Mouse (Mus musculus): ENCODE data around the gene Plk1. TPM values are rescaled to one million over a fixed set of nuclear protein-coding genes. Genes with fewer than 3 reads are reported as not detected.

The Plk1 gene
- polyA plus RNA-seq, 1 experiment from 2014 or later: 25.0 TPM

GRCm38 (mm10) chr7:122197306-122197705, 38.1 kb downstream of the Plk1 start:
- Histone ChIP-seq H3K27me3 (replicated peaks; ENCODE audit: control insufficient read depth, insufficient read depth, low read length) (no peaks in the 10 kb centered on the region), H3K4me2 (replicated peaks; ENCODE audit: low read depth) (no peak overlapping the region), H3K9me3 (ENCODE audit: control insufficient read depth) (no peaks in the 10 kb centered on the region), H3K36me3 (ENCODE audit: control insufficient read depth, insufficient read depth) (no peaks in the 10 kb centered on the region), H3K4me1 (replicated peaks; ENCODE audit: control insufficient read depth, insufficient read depth, low read length) (no peaks in the 10 kb centered on the region), H3K9ac (ENCODE audit: low read depth, low read length) (no peak overlapping the region), H3K4me3 (ENCODE audit: low read depth, low read length) (no peak overlapping the region), H3K27ac (ENCODE audit: low read depth, low read length) (no peak overlapping the region)
- ATAC-seq: no peak
- peak; percentile 88 for TF ChIP-seq CTCF (IDR thresholded peaks at IDR 0.05; ENCODE audit: low read depth)
- WGBS: 27% methylated on average over 4 of the region's 4 CpGs

DNA sequence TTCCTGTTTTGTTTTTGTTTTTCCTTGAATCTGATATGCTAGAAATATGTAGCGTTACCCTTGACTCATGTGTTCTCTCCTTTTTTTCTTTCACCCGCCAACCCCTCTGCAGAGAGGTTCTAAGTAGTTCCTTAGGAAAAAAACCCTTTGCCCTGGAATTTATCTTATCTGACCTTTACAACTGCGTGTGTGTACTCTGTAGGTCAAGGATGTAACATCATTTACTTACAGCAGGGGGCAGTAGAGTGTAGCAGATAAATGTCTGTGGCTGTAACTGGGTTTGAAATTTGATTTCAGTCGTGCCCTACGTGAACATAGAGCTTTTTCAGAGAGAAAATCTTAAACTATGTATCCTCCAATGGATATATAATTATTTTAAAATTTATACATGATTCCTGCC, 40.1 kb downstream of the Plk1 start:
- Histone ChIP-seq H3K9me3 (ENCODE audit: control insufficient read depth) (no peaks in the 10 kb centered on the region), H3K36me3 (ENCODE audit: control insufficient read depth, insufficient read depth) (no peaks in the 10 kb centered on the region), H3K4me2 (replicated peaks; ENCODE audit: low read depth) (no peak overlapping the region), H3K27me3 (replicated peaks; ENCODE audit: control insufficient read depth, insufficient read depth, low read length) (no peaks in the 10 kb centered on the region), H3K4me3 (ENCODE audit: low read depth, low read length) (no peak overlapping the region), H3K4me1 (replicated peaks; ENCODE audit: control insufficient read depth, insufficient read depth, low read length) (no peaks in the 10 kb centered on the region), H3K27ac (ENCODE audit: low read depth, low read length) (no peak overlapping the region), H3K9ac (ENCODE audit: low read depth, low read length) (no peak overlapping the region)
- 17% methylated on average over 5 of the region's 5 CpGs for WGBS
- ATAC-seq: no peak; the same call in 1 of the 2 replicates
- TF ChIP-seq CTCF (IDR thresholded peaks at IDR 0.05; ENCODE audit: low read depth): peak; percentile 87

DNA sequence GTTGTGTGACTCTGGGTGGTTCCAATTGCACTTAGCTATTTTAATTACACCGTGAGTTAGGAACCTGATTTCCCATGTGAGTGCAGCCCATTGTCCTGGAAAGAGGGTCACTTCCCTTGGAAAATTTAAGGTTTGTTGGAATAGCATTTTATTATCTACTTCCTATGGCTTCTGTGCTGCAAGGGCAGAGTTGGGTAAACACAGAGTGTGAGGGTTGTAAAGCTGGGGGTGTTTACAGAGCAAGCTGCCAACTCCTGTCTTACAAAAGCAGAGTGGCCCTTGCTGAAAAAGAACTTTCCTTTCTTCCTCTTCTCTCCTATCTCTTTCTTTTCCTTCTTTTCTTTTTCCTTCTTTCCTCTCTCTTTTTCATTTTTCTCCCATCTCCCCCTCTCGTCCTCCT, 44.7 kb downstream of the Plk1 start:
- Histone ChIP-seq H3K36me3 (ENCODE audit: control insufficient read depth, insufficient read depth) (no peaks in the 10 kb centered on the region), H3K4me2 (replicated peaks; ENCODE audit: low read depth) (no peak overlapping the region), H3K4me1 (replicated peaks; ENCODE audit: control insufficient read depth, insufficient read depth, low read length) (no peaks in the 10 kb centered on the region; the same call in 1 of the 2 replicates), H3K27me3 (replicated peaks; ENCODE audit: control insufficient read depth, insufficient read depth, low read length) (no peaks in the 10 kb centered on the region), H3K9me3 (ENCODE audit: control insufficient read depth) (no peaks in the 10 kb centered on the region), H3K27ac (ENCODE audit: low read depth, low read length) (no peak overlapping the region), H3K4me3 (ENCODE audit: low read depth, low read length) (no peak overlapping the region), H3K9ac (ENCODE audit: low read depth, low read length) (no peak overlapping the region)
- WGBS: 26% methylated on average over 2 of the region's 2 CpGs
- TF ChIP-seq CTCF (IDR thresholded peaks at IDR 0.05; ENCODE audit: low read depth): no peak
- peak; percentile 46; the same call in 1 of the 2 replicates for ATAC-seq

DNA sequence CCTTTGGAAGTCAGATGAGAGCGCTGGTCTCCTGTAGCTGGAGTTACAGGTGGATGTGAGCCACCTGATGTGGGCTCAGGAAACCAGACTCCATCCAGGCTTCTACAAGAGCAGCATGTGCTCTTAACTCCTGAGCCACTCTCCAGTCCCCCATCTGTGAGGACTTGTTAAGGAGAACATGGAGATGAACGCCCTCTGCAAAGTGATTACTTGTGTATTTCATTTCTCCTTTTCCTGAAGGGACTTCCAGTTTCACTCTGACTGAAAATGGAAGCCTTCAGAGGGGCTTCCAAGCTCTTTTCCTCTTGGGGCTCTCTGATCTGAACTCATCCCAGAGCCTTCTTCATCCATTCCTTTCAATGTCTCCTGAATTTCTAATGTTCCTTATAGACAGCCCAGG, 46.9 kb downstream of the Plk1 start:
- Histone ChIP-seq H3K9ac (ENCODE audit: low read depth, low read length) (no peak overlapping the region), H3K9me3 (ENCODE audit: control insufficient read depth) (no peaks in the 10 kb centered on the region), H3K4me1 (replicated peaks; ENCODE audit: control insufficient read depth, insufficient read depth, low read length) (no peaks in the 10 kb centered on the region; the same call in 1 of the 2 replicates), H3K4me2 (replicated peaks; ENCODE audit: low read depth) (no peak overlapping the region), H3K36me3 (ENCODE audit: control insufficient read depth, insufficient read depth) (no peaks in the 10 kb centered on the region), H3K27ac (ENCODE audit: low read depth, low read length) (no peak overlapping the region), H3K4me3 (ENCODE audit: low read depth, low read length) (no peak overlapping the region), H3K27me3 (replicated peaks; ENCODE audit: control insufficient read depth, insufficient read depth, low read length) (no peaks in the 10 kb centered on the region)
- TF ChIP-seq CTCF (IDR thresholded peaks at IDR 0.05; ENCODE audit: low read depth): no peak
- ATAC-seq: no peak
- 87% methylated on average over 2 of the region's 2 CpGs for WGBS

- no peaks in the 10 kb centered on the region for H3K36me3 ChIP-seq (ENCODE audit: control insufficient read depth, insufficient read depth)
- 22% methylated on average over 7 of the region's 7 CpGs for WGBS
- peak; percentile 36; the same call in 1 of the 2 replicates for ATAC-seq
- no peaks in the 10 kb centered on the region for H3K9me3 ChIP-seq (ENCODE audit: control insufficient read depth)
- no peak overlapping the region for H3K4me2 ChIP-seq (replicated peaks; ENCODE audit: low read depth)
- no peak overlapping the region for H3K4me3 ChIP-seq (ENCODE audit: low read depth, low read length)
- H3K27me3 ChIP-seq (replicated peaks; ENCODE audit: control insufficient read depth, insufficient read depth, low read length): no peaks in the 10 kb centered on the region
- H3K4me1 ChIP-seq (replicated peaks; ENCODE audit: control insufficient read depth, insufficient read depth, low read length): no peaks in the 10 kb centered on the region; the same call in 1 of the 2 replicates
- H3K9ac ChIP-seq (ENCODE audit: low read depth, low read length): no peak overlapping the region
- no peak for TF ChIP-seq CTCF (IDR thresholded peaks at IDR 0.05; ENCODE audit: low read depth)
- no peak overlapping the region for H3K27ac ChIP-seq (ENCODE audit: low read depth, low read length)
Observed at GRCm38 (mm10) chr7:122208276-122209021, 49.2 kb downstream of the Plk1 start.

- peak within 1 kb of the TSS; percentile 51; the same call in 1 of the 2 replicates for H3K9ac ChIP-seq (ENCODE audit: low read depth, low read length)
Observed at GRCm38 (mm10) chr7:122219315-122219801, 60.1 kb downstream of the Plk1 start, which contains the start of gene Chp2. Gene Chp2, plus strand, starts transcription at chr7:122219496.

More at GRCm38 (mm10) chr7:122219315-122219801, 60.1 kb downstream of the Plk1 start, which contains the start of gene Chp2:
- WGBS: 11% methylated on average over 20 of the region's 20 CpGs
- Histone ChIP-seq H3K4me1 (replicated peaks; ENCODE audit: control insufficient read depth, insufficient read depth, low read length) (no peaks in the 10 kb centered on the region), H3K4me2 (replicated peaks; ENCODE audit: low read depth) (peak within 1 kb of the TSS; percentile 62), H3K9me3 (ENCODE audit: control insufficient read depth) (no peaks in the 10 kb centered on the region), H3K36me3 (ENCODE audit: control insufficient read depth, insufficient read depth) (no peaks in the 10 kb centered on the region), H3K4me3 (ENCODE audit: low read depth, low read length) (peak within 1 kb of the TSS; percentile 35), H3K27me3 (replicated peaks; ENCODE audit: control insufficient read depth, insufficient read depth, low read length) (no peaks in the 10 kb centered on the region), H3K27ac (ENCODE audit: low read depth, low read length) (peak within 1 kb of the TSS; percentile 36)
- no peak for TF ChIP-seq CTCF (IDR thresholded peaks at IDR 0.05; ENCODE audit: low read depth)
- ATAC-seq: peak; percentile 43

Other genes with a start within 250 kb of the Plk1 start
- 6.3 and 7.6 TPM in 2 replicates for gene Cog7, start 177.7 kb upstream of the Plk1 start, polyA plus RNA-seq (2015; fragmentation: Nextera tagmentation; extraction: Ambion mirVana)
- 59.9 and 71.1 TPM in 2 replicates for gene Gga2, start 138.2 kb upstream of the Plk1 start, polyA plus RNA-seq (2015; fragmentation: Nextera tagmentation; extraction: Ambion mirVana)
- gene Ubfd1, start 92.3 kb upstream of the Plk1 start, polyA plus RNA-seq (2015; fragmentation: Nextera tagmentation; extraction: Ambion mirVana): 26.3 and 29.3 TPM in 2 replicates
- gene Ears2, start 92.2 kb upstream of the Plk1 start, polyA plus RNA-seq (2015; fragmentation: Nextera tagmentation; extraction: Ambion mirVana): 7.1 and 8.0 TPM in 2 replicates
- gene Ndufab1, start 57.6 kb upstream of the Plk1 start, polyA plus RNA-seq (2015; fragmentation: Nextera tagmentation; extraction: Ambion mirVana): 956 and 957 TPM in 2 replicates
- gene Palb2, start 26.5 kb upstream of the Plk1 start, polyA plus RNA-seq (2015; fragmentation: Nextera tagmentation; extraction: Ambion mirVana): 3.9 and 4.5 TPM in 2 replicates
- 59.4 and 64.7 TPM in 2 replicates for gene Dctn5, start 26.4 kb upstream of the Plk1 start, polyA plus RNA-seq (2015; fragmentation: Nextera tagmentation; extraction: Ambion mirVana)
- gene Ern2, start 26.8 kb downstream of the Plk1 start, polyA plus RNA-seq (2015; fragmentation: Nextera tagmentation; extraction: Ambion mirVana): 4.0 and 4.8 TPM in 2 replicates
- 54.5 and 60.2 TPM in 2 replicates for gene Chp2, start 60.1 kb downstream of the Plk1 start, polyA plus RNA-seq (2015; fragmentation: Nextera tagmentation; extraction: Ambion mirVana)
- 4.7 and 5.1 TPM in 2 replicates for gene Prkcb, start 129.3 kb downstream of the Plk1 start, polyA plus RNA-seq (2015; fragmentation: Nextera tagmentation; extraction: Ambion mirVana)